Mouse (Mus musculus) frontal cortex, postnatal 36 days (tissue): Measurements from ENCODE around the gene Defb33.

Source experiments
- DNase-seq, 2 experiments: peaks; one replicate each; pipeline ENCODE4 v3.0.0; 2022; ENCODE audit warnings: low spot score in 2 of 2

Defb33 gene

DNA sequence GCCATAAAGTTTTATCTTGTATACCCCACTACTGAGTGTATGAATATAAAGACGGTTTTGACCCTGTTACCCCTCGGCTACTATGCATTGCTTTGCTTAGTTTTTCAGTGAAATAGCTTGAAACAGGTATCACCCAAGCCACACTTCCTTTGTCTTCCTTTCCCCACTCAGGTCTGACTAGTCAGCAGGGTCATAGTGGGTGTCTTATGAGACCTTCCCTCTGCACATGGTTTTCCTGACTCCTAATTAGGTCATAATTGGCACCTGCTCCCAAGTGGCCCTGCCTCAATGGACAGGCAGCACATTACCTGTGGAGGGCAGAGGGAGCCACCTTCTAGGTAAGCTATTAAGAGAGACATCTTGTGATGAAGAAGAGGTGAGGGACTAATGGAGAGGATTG lies at the start of gene Defb33:
Gene Defb33 (plus strand): TSS at position 301 of the 400 bp plus-strand sequence.
- DNase-seq: no peak

DNA sequence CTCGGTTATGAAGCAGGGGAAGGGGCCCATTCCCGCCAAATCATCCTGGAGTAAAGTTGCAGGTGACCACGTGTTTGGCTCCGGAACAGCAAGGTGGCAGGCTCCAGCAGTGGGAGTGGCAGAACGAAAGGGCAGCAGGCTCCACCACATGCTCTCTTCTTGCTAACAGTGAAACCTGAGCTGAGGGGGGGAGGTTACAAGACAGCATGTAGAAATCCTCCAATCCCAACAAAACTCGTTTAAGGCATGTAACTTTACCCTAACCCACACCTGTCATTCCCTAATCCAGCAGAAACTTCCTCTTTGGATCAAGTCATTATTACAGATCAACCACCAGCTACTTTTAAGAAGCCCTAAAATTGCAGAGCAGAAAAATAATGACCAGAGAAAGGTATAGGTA lies 17.9 kb upstream of the Defb33 start:
- DNase-seq: no peak

DNA sequence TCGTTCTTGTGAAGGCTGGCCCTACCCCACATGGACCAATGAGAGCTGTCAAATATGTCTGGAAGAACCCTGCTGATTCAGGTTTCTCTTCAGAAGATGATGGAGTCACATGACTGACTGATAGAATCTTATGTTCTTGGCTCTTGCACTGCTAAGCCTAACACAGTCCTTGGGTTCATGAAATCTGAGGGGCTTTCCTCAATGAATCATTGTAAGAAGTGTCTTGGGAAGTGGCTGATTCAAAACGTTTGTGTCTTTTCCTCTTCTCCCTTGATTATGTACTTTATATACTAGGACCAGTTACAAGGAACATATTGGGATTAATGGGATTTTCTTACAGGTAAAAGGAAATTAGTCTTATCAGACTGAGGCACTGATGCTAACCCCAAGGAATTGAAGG lies 10.1 kb downstream of the Defb33 start, which contains the start of gene Gm15056:
Gene Gm15056 (minus strand): TSS at position 101 of the 400 bp plus-strand sequence.
- no peak for DNase-seq

DNA sequence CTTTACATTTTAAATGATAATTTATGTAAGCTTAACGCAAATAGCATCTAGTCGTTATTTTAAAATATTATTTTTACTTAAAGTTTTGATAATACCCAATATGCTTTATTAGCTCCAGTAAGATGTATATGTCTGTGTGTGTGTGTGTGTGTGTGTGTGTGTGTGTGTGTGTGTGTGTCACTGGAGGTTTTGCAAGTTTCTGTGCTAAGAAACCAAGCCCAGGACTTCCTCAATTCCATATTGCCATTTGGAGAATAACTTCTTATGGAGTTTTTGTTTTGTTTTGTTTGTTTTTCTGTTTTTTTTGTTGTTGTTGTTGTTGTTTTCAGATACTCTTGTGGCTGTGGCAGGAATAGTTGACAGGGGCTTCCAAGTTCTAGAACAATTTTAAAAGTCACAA lies 14.7 kb downstream of the Defb33 start:
- no peak for DNase-seq

DNA sequence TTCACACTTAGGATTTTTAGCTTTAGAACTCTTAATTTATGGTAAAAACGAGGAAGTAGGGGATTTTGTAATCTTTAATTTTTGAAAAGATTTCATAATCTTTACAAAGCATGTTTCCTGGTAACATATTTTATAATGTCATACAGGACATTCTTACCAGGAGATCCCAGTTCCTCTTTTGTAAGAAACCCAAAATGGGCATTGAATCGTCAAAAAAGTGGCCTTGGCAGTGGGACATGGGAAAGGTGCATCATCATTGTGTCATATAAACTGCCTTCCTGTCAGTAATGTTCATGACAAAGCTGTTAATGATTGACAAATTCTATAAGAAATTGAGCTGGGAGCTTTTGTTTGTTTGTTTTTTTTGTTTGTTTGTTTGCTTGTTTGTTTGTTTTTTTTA lies 15.8 kb downstream of the Defb33 start:
- DNase-seq: no peak

- no peak for DNase-seq
These were observed 19.8 kb downstream of the Defb33 start for GRCm38 (mm10) chr8:20912288-20912687.

- DNase-seq: no peak
These were observed 29.5 kb downstream of the Defb33 start, which contains the start of gene Gm6040 for GRCm38 (mm10) chr8:20921971-20922370. Gm6040 (minus strand) TSS chr8:20922071.

DNA sequence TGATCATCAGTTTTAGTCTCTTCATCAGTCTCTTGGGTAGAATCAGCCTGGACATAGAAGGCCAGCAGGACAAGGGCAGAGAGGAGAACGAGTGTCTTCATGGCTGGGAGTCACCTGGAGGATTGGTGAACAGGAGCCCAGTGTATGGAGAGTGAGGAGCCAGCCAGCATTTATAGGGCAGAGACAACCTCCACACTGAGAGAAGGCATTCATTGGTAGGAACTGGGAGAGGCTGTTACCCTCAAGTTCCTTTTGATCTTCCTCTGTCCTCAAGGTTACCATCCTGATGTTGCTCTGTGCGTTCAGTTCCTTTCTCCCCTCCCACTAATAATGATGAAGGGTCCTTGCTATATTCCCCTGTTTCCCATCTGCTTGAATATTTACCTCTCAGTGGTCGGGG lies 52.1 kb downstream of the Defb33 start, which contains the start of gene AY761185:
Gene AY761185 (minus strand): TSS at position 101 of the 400 bp plus-strand sequence.
- DNase-seq: no peak
